Mouse (Mus musculus) lung, postnatal 10 days (tissue): ENCODE measurements at regions not wholly inside any gene's neighbourhood (a gene's known extent, or its start where the extent isn't known, plus 50 kb on each side); places are given as distances from the start of the nearest gene placed in this dataset.

Source experiments
- DNase-seq: peaks from one replicate; pipeline ENCODE4 v3.0.0; 2021

- DNase-seq: no peak
Measured at GRCm38 (mm10) chr6:89259406-89259994, 102.9 kb downstream of the Plxna1 start.

DNA sequence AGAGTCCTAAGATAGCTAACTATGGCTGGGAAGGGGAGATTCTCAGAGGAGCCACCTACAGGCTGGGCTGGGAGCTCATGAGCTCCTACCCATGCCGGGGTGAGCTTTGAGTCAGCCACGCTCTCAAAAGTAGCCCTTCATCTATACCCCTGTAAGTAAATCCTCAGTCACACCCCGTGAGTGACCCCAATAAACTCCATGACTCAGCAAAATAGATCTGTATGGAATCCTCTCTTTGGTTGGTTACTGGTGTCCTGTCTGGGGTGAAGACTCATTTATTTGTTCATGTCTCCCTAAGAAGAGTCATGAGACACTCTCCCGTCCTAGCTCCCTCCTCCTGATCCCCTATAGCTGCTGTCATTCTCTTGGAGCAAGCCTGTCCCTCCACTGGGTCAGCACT is 99.5 kb downstream of the Plxna1 start:
- no peak for DNase-seq

- no peak for DNase-seq
Measured at GRCm38 (mm10) chr6:89265296-89265695, 97.1 kb downstream of the Plxna1 start.
